Mouse (Mus musculus): ENCODE data around the gene Tyw1.

- TF ChIP-seq GATA1 (IDR thresholded peaks at IDR 0.05; ENCODE audit: borderline replicate concordance, low read length) (no peak), FLI1 (IDR thresholded peaks at IDR 0.05; ENCODE audit: low read length) (no peak)
These were observed 107.7 kb downstream of the Tyw1 start for GRCm38 (mm10) chr5:130363111-130363510.
